Mouse (Mus musculus): ENCODE measurements around the gene Mfap4. TPM values are rescaled to one million over a fixed set of nuclear protein-coding genes. Genes with fewer than 3 reads are reported as not detected.

The Mfap4 gene
- polyA plus RNA-seq, 1 experiment from 2014 or later: 100 TPM

DNA sequence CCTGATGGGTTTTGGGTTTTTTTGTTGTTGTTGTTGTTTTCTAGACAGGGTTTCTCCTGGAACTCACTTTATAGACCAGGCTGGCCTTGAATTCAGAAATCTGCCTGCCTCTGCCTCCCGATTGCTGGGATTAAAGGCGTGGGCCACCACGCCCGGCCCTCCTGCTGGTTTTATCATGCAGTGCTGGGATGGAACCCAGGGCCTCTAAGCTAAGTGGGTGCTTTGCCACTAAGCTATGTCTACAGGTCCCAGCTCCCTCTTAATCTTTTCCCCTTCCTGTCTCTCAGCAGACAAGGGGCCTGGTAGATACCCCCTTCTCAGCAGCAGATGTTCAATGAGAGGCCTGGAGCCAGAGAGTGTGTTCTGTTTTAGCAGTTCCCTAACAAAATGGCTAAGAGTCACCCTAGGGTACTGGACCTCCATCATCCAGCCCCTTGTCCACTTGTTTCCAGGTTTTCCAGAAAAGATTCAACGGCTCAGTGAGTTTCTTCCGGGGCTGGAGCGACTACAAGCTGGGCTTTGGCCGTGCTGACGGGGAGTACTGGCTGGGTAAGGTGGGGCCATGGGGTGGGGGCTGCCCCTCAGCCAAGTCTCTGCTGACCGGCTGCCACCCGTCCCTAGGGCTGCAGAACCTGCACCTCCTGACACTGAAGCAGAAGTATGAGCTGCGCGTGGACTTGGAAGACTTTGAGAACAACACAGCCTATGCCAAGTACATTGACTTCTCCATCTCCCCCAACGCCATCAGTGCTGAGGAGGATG, 1.4 kb downstream of the Mfap4 start:
- Histone ChIP-seq H3K27ac (peak overlapping the region; percentile 42), H3K4me1 (replicated peaks; ENCODE audit: insufficient read depth, low read length) (peaks cover 13% of the 10 kb centered on the region; the same call in 1 of the 2 replicates), H3K4me3 (replicated peaks; ENCODE audit: low read depth, low read length) (peak overlapping the region; percentile 22; the same call in 1 of the 2 replicates), H3K27me3 (ENCODE audit: insufficient read depth, low read length) (no peaks in the 10 kb centered on the region), H3K9me3 (replicated peaks; ENCODE audit: low read length) (no peaks in the 10 kb centered on the region), H3K9ac (ENCODE audit: low read depth, low read length) (no peak overlapping the region), H3K4me2 (ENCODE audit: low read length) (peak overlapping the region; percentile 41), H3K36me3 (ENCODE audit: insufficient read depth, low read length) (peaks cover 28% of the 10 kb centered on the region)
- TF ChIP-seq CTCF (IDR thresholded peaks at IDR 0.05; ENCODE audit: low read depth): no peak
- DNase-seq (ENCODE audit: low spot score): no peak
- 55% methylated on average over 14 of the region's 14 CpGs for WGBS
- ATAC-seq (replicated peaks; ENCODE audit: low FRiP score, low read depth): no peak

DNA sequence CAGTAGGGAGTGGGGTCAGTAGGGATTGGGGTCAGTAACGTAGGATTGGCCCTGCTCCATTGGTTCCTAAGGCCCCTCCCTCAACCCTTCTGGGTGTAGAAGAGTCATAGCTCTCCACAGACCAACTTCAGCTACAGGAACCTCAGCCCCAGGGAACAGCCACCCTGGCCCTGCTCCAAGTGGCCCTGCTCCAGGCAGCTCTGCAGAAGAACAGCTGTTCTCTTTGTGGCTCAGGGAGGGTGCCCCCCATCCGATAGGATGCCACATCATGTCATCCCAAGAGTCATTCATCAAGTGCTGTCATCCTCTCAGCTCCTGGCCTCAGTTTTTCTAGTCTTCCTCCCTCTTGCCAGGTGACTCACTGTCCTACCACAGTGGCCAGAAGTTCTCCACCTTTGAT, 2.2 kb downstream of the Mfap4 start:
- peak; percentile 39 for DNase-seq (ENCODE audit: low spot score)
- no peak for TF ChIP-seq CTCF (IDR thresholded peaks at IDR 0.05; ENCODE audit: low read depth)
- H3K4me1 ChIP-seq (replicated peaks; ENCODE audit: insufficient read depth, low read length): peaks cover 10% of the 10 kb centered on the region; the same call in 1 of the 2 replicates
- H3K27me3 ChIP-seq (ENCODE audit: insufficient read depth, low read length): no peaks in the 10 kb centered on the region
- no peak overlapping the region for H3K27ac ChIP-seq
- peak overlapping the region; percentile 41; the same call in 1 of the 2 replicates for H3K4me2 ChIP-seq (ENCODE audit: low read length)
- H3K4me3 ChIP-seq (replicated peaks; ENCODE audit: low read depth, low read length): no peak overlapping the region
- ATAC-seq (replicated peaks; ENCODE audit: low FRiP score, low read depth): peak; percentile 8; the same call in 1 of the 2 replicates
- peaks cover 28% of the 10 kb centered on the region for H3K36me3 ChIP-seq (ENCODE audit: insufficient read depth, low read length)
- 25% methylated on average over 2 of the region's 2 CpGs for WGBS
- H3K9me3 ChIP-seq (replicated peaks; ENCODE audit: low read length): no peaks in the 10 kb centered on the region
- no peak overlapping the region for H3K9ac ChIP-seq (ENCODE audit: low read depth, low read length)

DNA sequence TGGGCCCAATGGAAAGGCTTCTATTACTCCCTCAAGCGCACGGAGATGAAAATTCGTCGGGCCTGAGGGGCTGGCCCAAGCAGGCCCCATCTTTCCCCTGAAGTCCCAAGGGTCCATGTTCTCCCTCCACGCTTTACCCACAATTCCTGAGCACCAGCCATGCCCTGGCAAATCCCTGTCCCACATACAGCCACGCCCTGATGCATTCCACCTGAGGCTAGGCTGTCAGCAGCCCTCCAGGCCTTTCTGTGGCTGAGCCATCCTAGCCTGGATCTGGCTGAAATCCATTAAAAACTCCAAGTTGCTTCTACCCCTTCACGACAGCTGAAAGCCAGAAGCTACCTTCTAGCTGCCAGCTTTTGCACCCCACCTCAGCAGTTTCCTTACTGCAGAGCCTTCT, 2.7 kb downstream of the Mfap4 start:
- no peak overlapping the region for H3K9ac ChIP-seq (ENCODE audit: low read depth, low read length)
- H3K4me3 ChIP-seq (replicated peaks; ENCODE audit: low read depth, low read length): no peak overlapping the region
- H3K4me1 ChIP-seq (replicated peaks; ENCODE audit: insufficient read depth, low read length): peaks cover 14% of the 10 kb centered on the region; the same call in 1 of the 2 replicates
- H3K4me2 ChIP-seq (ENCODE audit: low read length): no peak overlapping the region
- DNase-seq (ENCODE audit: low spot score) (no peak), ATAC-seq (replicated peaks; ENCODE audit: low FRiP score, low read depth) (no peak)
- H3K36me3 ChIP-seq (ENCODE audit: insufficient read depth, low read length): peaks cover 28% of the 10 kb centered on the region
- no peak for TF ChIP-seq CTCF (IDR thresholded peaks at IDR 0.05; ENCODE audit: low read depth)
- H3K27me3 ChIP-seq (ENCODE audit: insufficient read depth, low read length): no peaks in the 10 kb centered on the region
- 94% methylated on average over 7 of the region's 7 CpGs for WGBS
- no peaks in the 10 kb centered on the region for H3K9me3 ChIP-seq (replicated peaks; ENCODE audit: low read length)
- no peak overlapping the region for H3K27ac ChIP-seq

DNA sequence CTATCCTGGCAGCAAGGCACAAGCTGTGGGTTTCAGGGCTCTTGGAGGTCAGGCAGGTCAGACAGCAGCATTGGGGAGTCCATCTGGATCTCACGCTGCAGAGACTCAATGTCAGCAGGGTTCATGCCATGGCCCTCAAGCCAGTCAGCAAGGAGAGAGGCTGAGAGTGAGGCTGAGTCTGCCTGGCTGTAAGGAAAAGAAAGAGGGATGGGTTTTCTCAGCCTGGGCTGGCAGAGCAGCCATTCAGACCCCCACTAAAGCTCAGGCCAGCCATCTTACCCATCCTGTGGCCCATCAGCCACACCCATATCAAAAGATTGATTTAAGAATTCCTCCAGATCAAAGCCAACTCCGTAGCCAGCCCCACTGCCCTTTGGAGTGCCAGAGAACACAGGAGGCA, 3.9 kb downstream of the Mfap4 start:
- Histone ChIP-seq H3K27me3 (ENCODE audit: insufficient read depth, low read length) (no peaks in the 10 kb centered on the region), H3K9ac (ENCODE audit: low read depth, low read length) (no peak overlapping the region), H3K36me3 (ENCODE audit: insufficient read depth, low read length) (peaks cover 28% of the 10 kb centered on the region), H3K4me3 (replicated peaks; ENCODE audit: low read depth, low read length) (no peak overlapping the region), H3K9me3 (replicated peaks; ENCODE audit: low read length) (no peaks in the 10 kb centered on the region), H3K27ac (no peak overlapping the region), H3K4me2 (ENCODE audit: low read length) (no peak overlapping the region), H3K4me1 (replicated peaks; ENCODE audit: insufficient read depth, low read length) (peaks cover 15% of the 10 kb centered on the region; the same call in 1 of the 2 replicates)
- no peak for ATAC-seq (replicated peaks; ENCODE audit: low FRiP score, low read depth)
- DNase-seq (ENCODE audit: low spot score): no peak
- WGBS: 64% methylated on average over 2 of the region's 2 CpGs
- TF ChIP-seq CTCF (IDR thresholded peaks at IDR 0.05; ENCODE audit: low read depth): no peak

DNA sequence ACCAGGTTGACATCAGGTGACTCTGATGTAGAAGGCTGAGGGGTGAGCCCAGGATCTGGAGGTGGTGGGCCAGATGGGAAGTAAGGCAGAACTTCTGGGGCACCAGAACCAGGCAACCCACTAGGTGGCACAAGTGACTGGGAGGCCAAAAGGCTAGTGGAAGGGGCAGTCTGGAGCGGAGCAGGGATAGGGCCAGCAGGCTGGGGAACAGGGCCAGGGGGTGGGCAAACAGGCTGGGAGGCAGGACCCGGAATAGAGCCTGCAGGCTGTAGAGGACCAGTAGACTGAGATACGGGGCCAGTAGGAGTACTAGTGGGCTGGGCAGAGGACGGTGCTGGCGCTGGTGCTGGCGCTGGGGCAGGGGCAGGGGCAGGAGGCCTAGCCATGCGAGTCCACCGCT, 4.6 kb downstream of the Mfap4 start:
- peaks cover 7% of the 10 kb centered on the region for H3K4me1 ChIP-seq (replicated peaks; ENCODE audit: insufficient read depth, low read length)
- ATAC-seq (replicated peaks; ENCODE audit: low FRiP score, low read depth) (no peak), DNase-seq (ENCODE audit: low spot score) (no peak)
- H3K27ac ChIP-seq: no peak overlapping the region
- no peak for TF ChIP-seq CTCF (IDR thresholded peaks at IDR 0.05; ENCODE audit: low read depth)
- WGBS: 92% methylated on average over 8 of the region's 8 CpGs
- H3K27me3 ChIP-seq (ENCODE audit: insufficient read depth, low read length): no peaks in the 10 kb centered on the region
- H3K36me3 ChIP-seq (ENCODE audit: insufficient read depth, low read length): peaks cover 28% of the 10 kb centered on the region
- no peaks in the 10 kb centered on the region for H3K9me3 ChIP-seq (replicated peaks; ENCODE audit: low read length)
- no peak overlapping the region for H3K4me2 ChIP-seq (ENCODE audit: low read length)
- H3K9ac ChIP-seq (ENCODE audit: low read depth, low read length): no peak overlapping the region
- no peak overlapping the region for H3K4me3 ChIP-seq (replicated peaks; ENCODE audit: low read depth, low read length)

DNA sequence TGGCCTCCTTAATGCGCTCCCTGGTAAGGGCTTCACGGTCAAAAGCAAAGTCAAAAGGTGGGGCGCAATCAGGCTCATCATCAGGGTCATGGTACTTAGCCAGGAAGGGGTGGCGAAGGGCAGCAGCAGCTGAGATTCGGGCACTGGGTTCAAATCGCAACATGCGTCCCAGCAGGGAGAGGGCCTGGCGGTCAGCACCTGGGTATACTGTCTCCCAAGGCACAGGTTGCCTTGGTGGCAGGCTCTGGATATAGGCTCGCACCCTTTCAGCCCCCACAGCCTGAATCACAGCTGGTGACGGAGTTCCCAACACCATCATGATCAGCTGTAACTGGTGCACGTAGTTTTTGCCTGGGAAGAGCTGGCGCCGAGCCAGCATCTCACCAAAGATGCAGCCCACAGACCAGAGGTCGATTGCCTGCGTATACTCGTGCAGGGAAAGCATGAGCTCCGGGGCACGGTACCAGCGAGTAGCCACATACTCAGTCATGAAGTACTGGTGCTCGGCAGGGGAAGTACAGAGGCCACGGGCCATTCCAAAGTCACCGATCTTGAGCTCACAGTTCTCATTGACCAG, 5.8 kb downstream of the Mfap4 start:
- WGBS: 88% methylated on average over 22 of the region's 22 CpGs
- H3K36me3 ChIP-seq (ENCODE audit: insufficient read depth, low read length): peaks cover 28% of the 10 kb centered on the region
- no peak overlapping the region for H3K4me2 ChIP-seq (ENCODE audit: low read length)
- TF ChIP-seq CTCF (IDR thresholded peaks at IDR 0.05; ENCODE audit: low read depth): no peak
- no peak overlapping the region for H3K9ac ChIP-seq (ENCODE audit: low read depth, low read length)
- no peaks in the 10 kb centered on the region for H3K9me3 ChIP-seq (replicated peaks; ENCODE audit: low read length)
- DNase-seq (ENCODE audit: low spot score) (no peak), ATAC-seq (replicated peaks; ENCODE audit: low FRiP score, low read depth) (no peak)
- no peak overlapping the region for H3K27ac ChIP-seq
- H3K4me1 ChIP-seq (replicated peaks; ENCODE audit: insufficient read depth, low read length): peaks cover 5% of the 10 kb centered on the region
- H3K4me3 ChIP-seq (replicated peaks; ENCODE audit: low read depth, low read length): no peak overlapping the region
- no peaks in the 10 kb centered on the region for H3K27me3 ChIP-seq (ENCODE audit: insufficient read depth, low read length)
